Mouse (Mus musculus): ENCODE data around the gene Syt14. TPM values are rescaled to one million over a fixed set of nuclear protein-coding genes. Genes with fewer than 3 reads are reported as not detected.
A peak's percentile ranks its signal among the peaks of the same experiment; 100 is the strongest.

The Syt14 gene
- total and polyA plus RNA-seq, 2 experiments from 2014 or later: 5.6 to 11.8 TPM

DNA sequence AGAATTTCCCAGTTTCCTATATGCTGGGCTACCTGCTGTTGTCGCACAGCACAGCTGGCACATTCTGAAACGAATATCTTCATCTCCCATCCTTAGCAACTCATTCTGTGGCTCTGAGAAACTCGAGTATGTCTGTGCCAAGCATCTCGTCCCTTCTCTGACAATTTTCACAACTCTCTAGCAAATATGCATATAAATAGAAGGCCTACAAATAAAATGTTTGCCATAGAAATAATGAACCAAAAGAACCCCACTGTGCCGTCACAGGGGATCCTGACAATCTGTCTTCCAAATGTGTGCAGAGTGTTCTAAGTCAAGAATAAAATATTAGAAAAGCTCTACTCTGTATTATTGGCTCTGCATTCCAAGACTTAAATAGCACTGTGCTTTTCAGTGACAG, 24.0 kb upstream of the Syt14 start:
- DNase-seq (ENCODE audit: low spot score) (peak; percentile 31), ATAC-seq (ENCODE audit: low FRiP score) (no peak)
- H3K4me1 ChIP-seq (ENCODE audit: insufficient read depth, low read length): no peaks in the 10 kb centered on the region
- no peak for TF ChIP-seq CTCF (IDR thresholded peaks at IDR 0.05)
- H3K9ac ChIP-seq (replicated peaks; ENCODE audit: low read length, poor library complexity, severe bottlenecking): no peak overlapping the region
- no peaks in the 10 kb centered on the region for H3K9me3 ChIP-seq (ENCODE audit: low read length)
- H3K4me3 ChIP-seq (ENCODE audit: low read depth, low read length): no peak overlapping the region
- H3K4me2 ChIP-seq (ENCODE audit: low read depth, low read length, poor library complexity, severe bottlenecking): no peak overlapping the region
- H3K36me3 ChIP-seq (ENCODE audit: insufficient read depth, low read length): no peaks in the 10 kb centered on the region
- no peaks in the 10 kb centered on the region for H3K27me3 ChIP-seq (ENCODE audit: insufficient read depth, low read length)
- H3K27ac ChIP-seq (ENCODE audit: low read depth, low read length): no peak overlapping the region
- 56% methylated on average over 5 of the region's 5 CpGs for WGBS

DNA sequence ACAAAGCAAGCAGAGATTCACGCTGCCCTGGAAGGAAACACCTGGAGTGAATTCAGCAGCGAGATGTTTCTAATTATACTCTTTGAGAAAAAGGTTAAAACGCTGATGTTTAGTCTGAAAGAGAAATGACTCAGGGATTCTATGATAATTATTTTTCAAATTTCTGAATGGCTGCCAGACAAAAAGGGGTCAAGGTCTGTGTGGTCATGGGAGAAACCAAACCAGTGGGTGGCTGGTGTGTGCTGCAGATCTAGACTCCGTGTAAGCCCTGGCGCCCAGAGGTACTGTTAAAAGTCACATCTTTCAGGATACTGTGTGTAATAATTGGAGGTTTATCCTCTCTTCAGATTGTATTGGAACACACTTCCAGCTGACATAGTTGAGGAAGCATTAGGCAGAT, 18.8 kb upstream of the Syt14 start:
- no peak for DNase-seq (ENCODE audit: low spot score)
- H3K27ac ChIP-seq (ENCODE audit: low read depth, low read length): no peak overlapping the region
- H3K9me3 ChIP-seq (ENCODE audit: low read length): no peaks in the 10 kb centered on the region
- H3K4me3 ChIP-seq (ENCODE audit: low read depth, low read length): no peak overlapping the region
- no peak overlapping the region for H3K9ac ChIP-seq (replicated peaks; ENCODE audit: low read length, poor library complexity, severe bottlenecking)
- no peaks in the 10 kb centered on the region for H3K4me1 ChIP-seq (ENCODE audit: insufficient read depth, low read length)
- WGBS: 69% methylated on average over 5 of the region's 5 CpGs
- H3K27me3 ChIP-seq (ENCODE audit: insufficient read depth, low read length): no peaks in the 10 kb centered on the region
- no peak overlapping the region for H3K4me2 ChIP-seq (ENCODE audit: low read depth, low read length, poor library complexity, severe bottlenecking)
- H3K36me3 ChIP-seq (ENCODE audit: insufficient read depth, low read length): no peaks in the 10 kb centered on the region
- TF ChIP-seq CTCF (IDR thresholded peaks at IDR 0.05): no peak
- ATAC-seq (ENCODE audit: low FRiP score): no peak

GRCm38 (mm10) chr1:193053065-193053464, 17.5 kb upstream of the Syt14 start:
- no peak overlapping the region for H3K9ac ChIP-seq (replicated peaks; ENCODE audit: low read length, poor library complexity, severe bottlenecking)
- no peaks in the 10 kb centered on the region for H3K9me3 ChIP-seq (ENCODE audit: low read length)
- ATAC-seq (ENCODE audit: low FRiP score) (no peak), DNase-seq (ENCODE audit: low spot score) (no peak)
- H3K36me3 ChIP-seq (ENCODE audit: insufficient read depth, low read length): no peaks in the 10 kb centered on the region
- H3K27ac ChIP-seq (ENCODE audit: low read depth, low read length): no peak overlapping the region
- H3K4me1 ChIP-seq (ENCODE audit: insufficient read depth, low read length): no peaks in the 10 kb centered on the region
- WGBS: 74% methylated on average over 5 of the region's 5 CpGs
- H3K4me2 ChIP-seq (ENCODE audit: low read depth, low read length, poor library complexity, severe bottlenecking): no peak overlapping the region
- H3K27me3 ChIP-seq (ENCODE audit: insufficient read depth, low read length): no peaks in the 10 kb centered on the region
- H3K4me3 ChIP-seq (ENCODE audit: low read depth, low read length): no peak overlapping the region
- no peak for TF ChIP-seq CTCF (IDR thresholded peaks at IDR 0.05)

GRCm38 (mm10) chr1:193047616-193048015, 12.0 kb upstream of the Syt14 start:
- WGBS: 84% methylated on average over 4 of the region's 4 CpGs
- Histone ChIP-seq H3K4me2 (ENCODE audit: low read depth, low read length, poor library complexity, severe bottlenecking) (no peak overlapping the region), H3K27ac (ENCODE audit: low read depth, low read length) (no peak overlapping the region), H3K9ac (replicated peaks; ENCODE audit: low read length, poor library complexity, severe bottlenecking) (no peak overlapping the region), H3K27me3 (ENCODE audit: insufficient read depth, low read length) (no peaks in the 10 kb centered on the region), H3K9me3 (ENCODE audit: low read length) (no peaks in the 10 kb centered on the region), H3K4me3 (ENCODE audit: low read depth, low read length) (no peak overlapping the region), H3K4me1 (ENCODE audit: insufficient read depth, low read length) (no peaks in the 10 kb centered on the region), H3K36me3 (ENCODE audit: insufficient read depth, low read length) (no peaks in the 10 kb centered on the region)
- ATAC-seq (ENCODE audit: low FRiP score) (no peak), DNase-seq (ENCODE audit: low spot score) (no peak)
- no peak for TF ChIP-seq CTCF (IDR thresholded peaks at IDR 0.05)

DNA sequence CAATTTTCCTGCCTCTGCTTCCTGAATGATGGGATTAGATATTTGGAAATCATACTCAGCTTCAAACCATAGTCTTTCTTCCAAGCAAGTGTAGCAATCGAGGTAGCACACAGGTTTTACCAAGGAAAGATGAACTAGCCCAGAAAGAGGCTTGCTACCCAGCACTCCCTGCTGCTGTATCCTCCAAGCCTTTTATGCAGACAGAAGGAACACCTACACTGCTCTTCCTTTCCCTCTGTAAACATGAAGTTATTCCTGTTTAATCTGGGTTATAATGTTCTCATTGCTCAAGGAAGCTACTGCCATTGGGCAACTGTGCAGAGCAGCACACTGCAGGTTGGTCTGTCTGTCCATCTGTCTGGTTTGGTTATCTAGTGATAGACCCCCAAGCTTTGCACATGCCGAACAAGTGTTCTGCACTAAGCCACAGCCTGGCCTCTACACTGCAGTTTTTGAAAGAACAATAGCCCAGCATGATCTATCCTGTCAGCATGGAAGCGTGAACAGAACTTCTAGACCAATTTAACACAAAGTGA, 7.3 kb upstream of the Syt14 start:
- no peak for ATAC-seq (ENCODE audit: low FRiP score)
- 44% methylated on average over 3 of the region's 3 CpGs for WGBS
- Histone ChIP-seq H3K4me1 (ENCODE audit: insufficient read depth, low read length) (no peaks in the 10 kb centered on the region), H3K36me3 (ENCODE audit: insufficient read depth, low read length) (no peaks in the 10 kb centered on the region), H3K27ac (ENCODE audit: low read depth, low read length) (no peak overlapping the region), H3K4me2 (ENCODE audit: low read depth, low read length, poor library complexity, severe bottlenecking) (no peak overlapping the region), H3K9ac (replicated peaks; ENCODE audit: low read length, poor library complexity, severe bottlenecking) (no peak overlapping the region), H3K27me3 (ENCODE audit: insufficient read depth, low read length) (no peaks in the 10 kb centered on the region), H3K9me3 (ENCODE audit: low read length) (no peaks in the 10 kb centered on the region), H3K4me3 (ENCODE audit: low read depth, low read length) (no peak overlapping the region)
- no peak for DNase-seq (ENCODE audit: low spot score)
- no peak for TF ChIP-seq CTCF (IDR thresholded peaks at IDR 0.05)

GRCm38 (mm10) chr1:193034951-193035370, 614 bp downstream of the Syt14 start:
- peak; percentile 64 for ATAC-seq (ENCODE audit: low FRiP score)
- peak; percentile 42 for DNase-seq (ENCODE audit: low spot score)
- peak overlapping the region; percentile 80 for H3K27ac ChIP-seq (ENCODE audit: low read depth, low read length)
- peak overlapping the region; percentile 83 for H3K4me3 ChIP-seq (ENCODE audit: low read depth, low read length)
- WGBS: 1% methylated on average over 19 of the region's 19 CpGs
- no peak for TF ChIP-seq CTCF (IDR thresholded peaks at IDR 0.05)
- H3K9me3 ChIP-seq (ENCODE audit: low read length): no peaks in the 10 kb centered on the region
- H3K27me3 ChIP-seq (ENCODE audit: insufficient read depth, low read length): no peaks in the 10 kb centered on the region
- peak overlapping the region; percentile 87 for H3K9ac ChIP-seq (replicated peaks; ENCODE audit: low read length, poor library complexity, severe bottlenecking)
- H3K4me1 ChIP-seq (ENCODE audit: insufficient read depth, low read length): no peaks in the 10 kb centered on the region
- no peaks in the 10 kb centered on the region for H3K36me3 ChIP-seq (ENCODE audit: insufficient read depth, low read length)
- peak overlapping the region; percentile 76 for H3K4me2 ChIP-seq (ENCODE audit: low read depth, low read length, poor library complexity, severe bottlenecking)
